Mouse (Mus musculus) fat pad, adult 2 months (tissue): Measurements from ENCODE around the gene Trpm3.

Source experiments
- DNase-seq: peaks from one replicate; pipeline ENCODE4 v3.0.0-alpha.2; 2011; ENCODE audit warnings: low read depth, low spot score; ENCODE audit errors: extremely low read depth

Gene Trpm3

DNA sequence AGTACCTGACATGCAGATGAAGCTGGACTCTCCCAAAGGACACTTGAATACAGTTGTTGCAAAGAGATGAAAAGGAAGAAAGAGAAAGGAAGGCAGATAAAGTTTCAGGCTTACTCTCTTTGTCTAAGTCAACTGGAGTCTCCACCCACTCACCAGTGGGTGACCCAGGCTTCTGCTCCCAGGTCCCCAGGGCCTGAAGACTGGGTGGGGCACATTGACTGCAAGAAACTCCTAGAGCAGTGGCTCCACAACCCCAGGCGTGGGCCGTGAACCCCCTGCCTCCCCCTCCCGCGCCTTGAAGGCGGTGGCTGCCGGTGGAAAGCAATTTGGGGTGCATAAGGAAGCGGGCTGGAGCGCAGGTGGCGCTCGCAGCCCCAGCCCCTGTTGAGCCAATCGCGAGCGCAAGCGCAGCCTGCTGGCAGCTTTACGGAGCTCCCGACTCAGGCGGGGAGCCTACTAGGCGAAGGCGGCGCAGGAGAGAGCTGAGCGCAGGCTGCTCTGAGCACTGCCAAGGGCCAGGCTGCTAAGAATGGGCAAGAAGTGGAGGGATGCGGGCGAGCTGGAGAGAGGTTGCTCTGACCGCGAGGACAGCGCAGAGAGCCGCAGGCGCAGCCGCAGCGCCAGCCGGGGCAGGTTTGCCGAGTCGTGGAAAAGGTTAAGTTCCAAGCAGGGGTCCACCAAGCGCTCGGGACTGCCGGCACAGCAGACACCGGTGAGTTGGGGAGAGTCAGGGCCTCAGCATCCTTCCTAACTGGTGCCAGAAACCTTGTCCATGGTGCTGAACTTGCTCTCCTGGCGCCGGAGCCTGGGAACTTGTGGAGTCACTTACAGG is at the start of gene Trpm3:
Gene Trpm3, plus strand, starts transcription at position 457 of the 832 bp plus-strand sequence.
- DNase-seq: no peak

DNA sequence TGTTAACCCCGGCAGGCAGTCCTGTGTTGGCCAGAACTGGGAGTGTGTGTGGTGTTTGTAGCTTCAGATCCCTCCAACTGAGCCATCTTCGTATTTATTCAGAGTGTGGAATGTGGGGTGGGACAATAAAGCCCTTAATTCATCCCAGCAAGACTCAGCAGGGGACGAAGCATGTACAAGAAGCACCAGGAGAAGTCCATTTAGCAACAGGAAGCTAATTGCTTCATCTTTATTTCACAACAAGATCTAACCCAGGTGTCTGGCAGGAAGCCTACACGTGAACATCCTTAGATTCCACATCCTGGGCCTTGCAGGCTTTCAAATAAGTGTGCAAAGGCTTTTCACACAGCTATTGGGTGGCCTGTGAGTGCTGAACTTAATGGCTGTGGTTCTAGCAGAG is 38.3 kb upstream of the Trpm3 start:
- peak; percentile 8 for DNase-seq

DNA sequence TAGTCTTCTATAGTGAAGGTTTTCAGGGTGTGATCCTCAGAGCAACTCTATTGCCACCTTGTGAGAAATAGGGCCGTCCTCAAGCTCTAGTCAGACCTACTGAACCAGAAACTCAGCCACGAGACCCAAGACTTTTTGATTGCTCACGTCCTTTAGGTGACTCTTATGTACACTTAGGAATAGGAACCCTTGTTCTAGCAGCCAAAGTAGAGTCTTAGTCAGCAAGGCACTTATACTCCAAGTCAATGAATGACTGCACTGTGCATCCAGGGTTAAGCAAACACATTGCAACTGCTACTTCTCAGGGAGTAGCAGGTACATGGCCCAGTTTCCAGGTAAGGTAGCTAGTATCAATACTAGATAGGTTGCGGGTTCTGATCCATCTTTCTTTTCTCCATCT is 35.0 kb upstream of the Trpm3 start:
- DNase-seq: no peak

DNA sequence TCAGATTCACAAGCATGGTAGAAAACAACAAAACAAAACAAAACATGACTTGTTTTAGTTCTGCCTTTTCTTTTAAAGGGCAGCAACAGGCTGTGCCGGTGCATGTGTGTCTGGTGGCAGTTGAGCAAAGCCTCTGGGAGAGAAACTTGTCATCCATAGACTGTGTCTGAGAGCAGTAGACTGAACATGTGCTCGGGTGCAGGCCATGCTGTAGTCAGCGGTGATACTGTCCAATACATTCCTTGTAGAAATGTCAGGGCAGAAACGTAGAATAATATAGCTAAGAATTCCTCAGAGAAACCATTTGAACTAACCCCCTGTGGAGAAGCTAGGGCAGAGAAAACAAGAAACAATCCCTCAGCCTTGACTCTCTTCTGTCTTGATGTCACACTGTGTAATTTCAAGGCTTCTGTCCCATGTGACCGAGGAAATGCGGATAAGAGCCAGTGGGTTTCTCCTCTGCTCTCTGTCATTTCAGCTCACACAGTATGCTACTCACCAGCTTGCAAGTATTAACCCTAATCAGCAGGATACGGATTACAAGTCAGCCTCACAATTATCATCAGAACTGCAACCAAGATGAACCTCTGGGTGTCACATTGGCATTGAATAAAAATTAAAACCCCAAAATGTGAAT is 33.9 kb upstream of the Trpm3 start:
- DNase-seq: no peak

DNA sequence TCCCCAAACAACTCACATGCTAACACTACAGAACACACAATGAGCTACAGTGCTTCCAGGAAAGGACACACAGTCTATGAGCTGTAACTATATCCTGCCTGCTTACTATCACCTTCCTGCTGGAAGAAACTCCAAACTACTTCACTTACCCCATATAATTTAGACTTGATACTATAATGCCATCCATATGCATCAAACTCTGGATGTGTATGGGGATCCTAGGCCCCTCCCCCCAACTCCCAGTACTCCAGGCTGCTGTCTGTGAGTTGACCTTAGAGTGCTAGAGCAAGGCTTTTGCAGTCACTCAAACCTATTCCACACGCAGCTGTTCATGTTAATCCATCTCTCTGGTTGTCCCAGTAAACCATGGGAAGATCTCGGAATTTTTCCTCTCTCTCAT is 33.2 kb upstream of the Trpm3 start:
- no peak for DNase-seq

GRCm38 (mm10) chr19:22108893-22109463 is 29.9 kb upstream of the Trpm3 start:
- no peak for DNase-seq

DNA sequence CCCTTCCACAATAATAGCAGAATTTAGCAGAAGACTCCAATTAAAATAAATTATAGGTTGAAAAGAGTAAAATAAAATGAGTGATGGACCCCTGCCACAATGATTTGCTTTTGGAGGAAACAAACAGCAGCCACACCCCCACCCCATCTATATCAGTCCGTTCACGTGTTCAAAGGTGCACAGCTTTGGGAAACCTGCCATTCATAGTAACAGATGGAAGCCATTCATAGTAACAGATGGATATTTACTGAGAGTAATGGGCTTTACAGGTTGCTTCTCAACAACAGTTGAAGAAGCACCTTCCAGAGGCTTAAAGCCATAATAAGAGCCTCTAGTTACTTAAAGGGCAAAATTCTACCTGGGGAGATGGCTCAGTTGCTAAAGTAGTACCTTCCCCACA is 17.9 kb upstream of the Trpm3 start:
- no peak for DNase-seq

DNA sequence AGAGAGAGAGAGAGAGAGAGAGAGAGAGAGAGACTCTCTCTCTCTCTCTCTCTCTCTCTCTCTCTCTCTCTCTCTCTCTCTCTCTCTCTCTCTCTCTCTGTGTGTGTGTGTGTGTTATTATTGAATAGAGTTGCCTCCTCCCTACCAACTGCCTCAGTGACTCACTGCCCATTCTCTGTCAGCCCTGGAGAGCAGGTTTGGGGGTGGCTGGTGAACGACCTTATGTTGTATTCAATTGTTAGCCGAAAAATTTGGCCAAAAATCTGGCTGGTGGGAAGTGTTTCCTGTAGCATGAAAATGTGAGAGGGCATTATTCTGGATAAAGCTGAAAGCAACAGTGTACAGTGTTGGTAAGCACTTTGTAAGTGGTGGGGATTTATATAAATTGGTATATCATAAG is 17.2 kb upstream of the Trpm3 start:
- no peak for DNase-seq

DNA sequence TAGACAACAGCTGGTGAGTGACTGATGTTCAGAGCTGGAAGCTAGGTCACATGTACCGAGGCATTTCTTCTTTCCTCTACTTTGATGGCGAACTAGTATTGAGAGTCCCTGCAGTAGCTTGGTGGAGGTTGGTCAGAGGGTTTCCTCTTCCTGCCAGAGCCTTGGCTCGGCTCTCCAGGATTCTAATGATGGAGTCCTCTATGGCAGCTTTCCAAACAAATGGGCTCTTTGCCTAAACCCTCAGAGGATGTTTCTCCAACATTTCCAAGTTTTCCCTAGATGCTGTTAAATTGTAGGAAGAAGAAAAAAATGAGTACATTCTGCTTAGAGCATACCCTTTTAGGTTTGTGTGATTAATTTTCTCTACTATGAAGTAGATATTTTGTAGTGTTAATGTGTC is 6.2 kb upstream of the Trpm3 start:
- no peak for DNase-seq

GRCm38 (mm10) chr19:22178549-22178948 is 39.7 kb downstream of the Trpm3 start:
- no peak for DNase-seq

DNA sequence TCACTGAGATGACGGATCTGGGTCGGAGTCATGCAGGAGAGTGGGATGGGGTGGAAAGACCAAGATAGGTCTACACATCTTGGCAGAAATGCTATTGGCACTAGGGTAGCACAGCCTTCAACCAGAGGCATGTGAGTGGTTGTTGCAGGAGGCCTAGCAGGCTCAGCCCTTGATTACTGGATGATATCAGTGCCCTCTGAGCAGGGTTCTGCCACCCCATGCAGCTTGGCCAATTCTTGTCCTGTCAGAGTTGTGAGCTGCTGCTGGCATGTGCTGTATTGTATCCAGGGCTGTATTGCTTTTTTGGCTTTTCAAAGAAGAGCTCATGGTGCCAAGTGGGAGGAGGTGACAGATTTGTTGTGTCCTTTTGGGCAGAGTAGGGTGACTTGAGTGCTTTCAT is 40.2 kb downstream of the Trpm3 start:
- no peak for DNase-seq

DNA sequence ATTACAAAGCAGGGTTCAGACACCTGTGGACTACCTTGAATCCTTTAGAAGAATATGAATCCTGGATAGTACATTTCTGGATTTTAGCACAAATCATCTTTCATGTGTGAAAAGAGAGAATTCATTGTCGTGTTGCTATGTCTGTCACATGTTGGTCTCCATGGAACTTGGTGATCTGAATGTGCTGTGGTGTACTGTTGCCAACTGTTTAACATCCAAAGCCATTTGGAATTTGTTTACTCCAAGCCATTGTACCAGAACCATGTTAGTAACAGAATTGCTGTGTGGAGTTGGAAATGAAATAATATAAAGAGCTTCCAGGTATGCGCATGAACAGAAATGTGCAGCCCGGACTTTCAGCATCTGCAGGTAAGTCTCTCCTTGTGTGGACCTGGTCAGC is 41.3 kb downstream of the Trpm3 start:
- DNase-seq: no peak

- no peak for DNase-seq
Observed at GRCm38 (mm10) chr19:22189716-22190115, 50.9 kb downstream of the Trpm3 start.

GRCm38 (mm10) chr19:22222520-22222919 is 83.7 kb downstream of the Trpm3 start:
- DNase-seq: no peak

DNA sequence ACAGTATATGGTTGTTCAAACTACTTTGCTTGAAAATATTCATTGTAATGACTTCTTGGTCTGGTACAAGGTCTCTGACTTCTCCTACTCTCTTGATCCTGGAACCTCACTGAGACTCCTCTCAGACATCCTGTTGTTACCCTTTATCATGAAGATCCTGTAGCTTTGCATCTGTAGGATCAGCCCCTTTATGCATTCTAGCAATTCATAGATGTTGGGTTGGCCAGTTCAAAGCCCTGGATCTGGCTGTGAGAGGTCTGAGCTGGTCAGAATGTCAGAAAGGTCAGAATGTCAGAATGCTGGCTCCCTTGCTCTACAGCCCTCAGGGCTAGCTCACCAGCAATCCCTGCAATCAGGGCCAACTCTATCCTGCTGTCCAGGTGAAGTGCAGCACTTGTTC is 95.3 kb downstream of the Trpm3 start:
- no peak for DNase-seq

DNA sequence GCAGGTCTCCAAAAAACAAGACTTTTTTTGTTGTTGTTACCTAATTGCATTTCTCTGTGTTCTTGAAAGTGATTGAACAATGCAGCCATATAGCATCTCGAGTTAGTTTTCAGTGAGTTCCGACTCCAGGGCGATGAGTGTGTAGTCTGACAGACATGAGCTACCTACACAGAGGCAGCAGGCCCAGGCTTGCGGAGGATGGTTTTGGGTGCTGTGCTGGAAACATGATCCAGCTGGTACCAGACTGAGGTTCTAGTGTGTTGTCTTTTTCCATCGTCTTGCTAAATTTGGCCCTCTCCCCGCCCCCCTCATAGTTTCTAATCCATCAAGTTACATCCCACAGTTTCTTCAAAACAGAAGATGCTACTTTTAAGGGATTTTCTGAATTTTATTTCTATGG is 110.2 kb downstream of the Trpm3 start:
- DNase-seq: no peak

DNA sequence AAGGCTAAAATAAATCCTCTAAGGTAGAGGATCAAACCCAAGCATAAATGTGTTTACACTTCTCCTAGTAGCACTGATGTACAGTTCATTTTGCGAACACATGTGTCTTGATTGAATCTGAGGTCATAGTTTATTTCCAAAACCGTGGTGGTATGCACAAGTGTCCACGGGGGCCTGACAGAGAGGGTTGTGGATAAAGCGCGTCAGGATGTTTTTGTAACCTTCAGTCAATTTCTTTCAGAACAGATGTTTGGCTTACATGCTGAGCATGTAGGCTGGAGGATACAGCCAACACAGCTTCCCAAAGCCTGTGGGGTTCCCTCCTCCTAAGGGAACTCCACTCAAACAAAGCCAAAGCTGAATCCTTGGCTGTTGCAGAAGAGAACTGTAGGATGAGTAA is 134.1 kb downstream of the Trpm3 start:
- no peak for DNase-seq

DNA sequence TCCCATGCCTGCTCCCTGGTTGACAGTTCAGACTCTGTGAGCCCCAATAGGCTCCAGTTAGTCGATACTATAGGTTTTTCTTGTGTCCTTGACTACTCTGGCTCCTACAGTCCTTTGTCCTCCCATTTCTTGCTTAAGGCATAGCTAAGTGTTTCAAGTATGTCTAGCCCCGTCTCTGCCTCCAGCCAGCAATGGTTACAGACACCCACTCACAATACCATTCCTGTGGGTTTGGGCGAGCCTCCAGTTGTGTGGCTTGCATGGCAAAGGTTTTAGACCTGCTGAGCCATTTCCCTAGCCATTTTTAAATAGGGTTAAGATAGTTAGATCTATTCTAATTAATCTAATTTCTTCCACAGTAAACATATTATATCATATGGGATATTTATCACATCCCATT is 145.8 kb downstream of the Trpm3 start:
- DNase-seq: no peak

GRCm38 (mm10) chr19:22292671-22293070 is 153.8 kb downstream of the Trpm3 start:
- DNase-seq: no peak

GRCm38 (mm10) chr19:22300906-22301305 is 162.1 kb downstream of the Trpm3 start:
- no peak for DNase-seq

GRCm38 (mm10) chr19:22303021-22303951 is 164.4 kb downstream of the Trpm3 start:
- DNase-seq: no peak
